Comparison of ENCODE assay signal across 14 mouse cellular contexts in genomic region chr19:7508026-7508425, GRCm38 (mm10). TPM values are rescaled to one million over a fixed set of nuclear protein-coding genes. Genes with fewer than 3 reads are reported as not detected.
A peak's percentile ranks its signal among the peaks of the same experiment; 100 is the strongest.
DNase-seq lines count a peak whose midpoint lies in the region; TF ChIP-seq lines count a peak whose summit lies in the region.
"Had no signal": no experiment of that assay in that cellular context is flagged by ENCODE, and none has a peak within 500 bp of the region (broad histone marks: within the 10 kb centered on the region; RNA-seq: fewer than 3 reads in every experiment).

No protein-coding gene starts in this region.

- 93% methylated on average over 4 of the region's 4 CpGs for WGBS in thymus, adult 2 months
- WGBS in limb, embryonic 10.5 days, result 80% methylated on average over 4 of the region's 4 CpGs

- peak; percentile 20 to 28 for DNase-seq in cerebellum, postnatal 14 days
- DNase-seq in cerebellum, adult 8-10 months, result no peak
- DNase-seq in left cerebral cortex, adult 2 months (ENCODE audit: extremely low spot score in 1 of 2, low spot score in 2 of 2), result no peak
- no peak for DNase-seq in left cerebral cortex, adult 8-10 months (ENCODE audit: low spot score in 2 of 2)
- peak; percentile 23 for DNase-seq in thymus, adult 2 months
- DNase-seq in thymus, postnatal 10 days (ENCODE audit: low spot score in 2 of 2), result no peak
- no peak for DNase-seq in limb, embryonic 10.5 days (ENCODE audit: low spot score)
- DNase-seq in ovary, postnatal 10 days (ENCODE audit: low spot score), result no peak
- DNase-seq: adrenal gland, postnatal 25 days; cerebellum, adult 9-11 months; gastrocnemius, postnatal 10 days; kidney, adult 9 months had no signal

- H3K27me3 ChIP-seq in thymus, adult 2 months (ENCODE audit: control insufficient read depth, insufficient read depth, low read length), result no peaks in the 10 kb centered on the region
- no peaks in the 10 kb centered on the region for H3K27me3 ChIP-seq in limb, embryonic 10.5 days (ENCODE audit: low read depth, poor library complexity, severe bottlenecking)
- H3K27me3 ChIP-seq: forebrain, embryonic 15.5 days had no signal

- H3K4me3 ChIP-seq in left cerebral cortex, adult 2 months, result no peak overlapping the region
- no peak overlapping the region for H3K4me3 ChIP-seq in thymus, adult 2 months (ENCODE audit: control insufficient read depth, insufficient read depth, low read length)
- H3K4me3 ChIP-seq in limb, embryonic 10.5 days, result no peak overlapping the region
- H3K4me3 ChIP-seq: forebrain, embryonic 15.5 days had no signal

- TF ChIP-seq CTCF in left cerebral cortex, adult 2 months (IDR thresholded peaks at IDR 0.05), result peak; percentile 35
- no peak for TF ChIP-seq CTCF in thymus, adult 2 months (IDR thresholded peaks at IDR 0.05; ENCODE audit: borderline replicate concordance, control insufficient read depth, extremely low read depth, insufficient read depth, low read length, poor library complexity)

- no peak for TF ChIP-seq POLR2A in thymus, adult 2 months (IDR thresholded peaks at IDR 0.05; ENCODE audit: control insufficient read depth, extremely low read depth, insufficient read depth, low read length, poor library complexity)

- peaks cover 6% of the 10 kb centered on the region for H3K36me3 ChIP-seq in thymus, adult 2 months (ENCODE audit: control insufficient read depth, insufficient read depth, low read length)
- peaks cover 25% of the 10 kb centered on the region for H3K36me3 ChIP-seq in limb, embryonic 10.5 days

- H3K9me3 ChIP-seq in limb, embryonic 10.5 days (replicated peaks), result no peaks in the 10 kb centered on the region
- H3K9me3 ChIP-seq: forebrain, embryonic 15.5 days had no signal

- no peaks in the 10 kb centered on the region for H3K4me1 ChIP-seq in thymus, adult 2 months (replicated peaks; ENCODE audit: control insufficient read depth, insufficient read depth, low read length)
- 0 out of 2 replicates have a peak, but pooled peaks cover 3% of the 10 kb centered on the region for H3K4me1 ChIP-seq in limb, embryonic 10.5 days
- H3K4me1 ChIP-seq: forebrain, embryonic 15.5 days had no signal

- no peak overlapping the region for H3K27ac ChIP-seq in left cerebral cortex, adult 2 months
- H3K27ac ChIP-seq in thymus, adult 2 months (ENCODE audit: control insufficient read depth, insufficient read depth, low read length), result no peak overlapping the region
- no peak overlapping the region for H3K27ac ChIP-seq in limb, embryonic 10.5 days
- H3K27ac ChIP-seq: forebrain, embryonic 15.5 days; hindbrain, postnatal 0 days had no signal

- intact Hi-C loops in left cerebral cortex, adult 2 months (cut with DNase I), result no loop called here

RNA-seq across cellular contexts. Expression of gene Atl3, which starts 14.2 kb away (rescaled TPM):
- 10 to 100 TPM; 21.8 to 23.6 TPM for total RNA-seq in left cerebral cortex, adult 2 months (2021)
- 10 to 100 TPM; 24.0 to 29.8 (median 27.7) TPM for total RNA-seq in left cerebral cortex, adult 8-10 months (2022)
- 15.3 and 17.4 TPM in 2 replicates for polyA plus RNA-seq in thymus, adult 2 months (2012; rRNA removed)
- 7.6 and 7.7 TPM in 2 replicates for polyA plus RNA-seq in limb, embryonic 10.5 days (2016; fragmentation: Nextera tagmentation; extraction: Ambion mirVana)

RNA-seq across cellular contexts. Expression of gene Rtn3, which starts 24.9 kb away (rescaled TPM):
- 100 to 1,000 TPM; 792 to 823 TPM for total RNA-seq in left cerebral cortex, adult 2 months (2021)
- total RNA-seq in left cerebral cortex, adult 8-10 months (2022), result 100 to 1,000 TPM; 773 to 859 (median 828) TPM
- polyA plus RNA-seq in thymus, adult 2 months (2012; rRNA removed), result 197 and 239 TPM in 2 replicates
- polyA plus RNA-seq in limb, embryonic 10.5 days (2016; fragmentation: Nextera tagmentation; extraction: Ambion mirVana), result 95.7 and 103 TPM in 2 replicates

RNA-seq across cellular contexts. Expression of gene Pla2g16, which starts 49.2 kb away (rescaled TPM):
- total RNA-seq in left cerebral cortex, adult 2 months (2021), result 10 to 100 TPM; 26.8 to 30.8 TPM
- 10 to 100 TPM; 40.3 to 47.9 (median 41.9) TPM for total RNA-seq in left cerebral cortex, adult 8-10 months (2022)
- 21.1 and 30.7 TPM in 2 replicates for polyA plus RNA-seq in thymus, adult 2 months (2012; rRNA removed)
- polyA plus RNA-seq in limb, embryonic 10.5 days (2016; fragmentation: Nextera tagmentation; extraction: Ambion mirVana), result 3.2 and 3.6 TPM in 2 replicates

Comparison
In these comparisons a context has a peak if more than half of its experiments do, and no peak if none do; other contexts are left out.
1. DNase-seq: peak in cerebellum, postnatal 14 days (2 of 2) and thymus, adult 2 months (single experiment); none in cerebellum, adult 8-10 months (single experiment), left cerebral cortex, adult 2 months (0 of 2), left cerebral cortex, adult 8-10 months (0 of 2), thymus, postnatal 10 days (0 of 2), limb, embryonic 10.5 days (single experiment) and ovary, postnatal 10 days (single experiment).